Mouse (Mus musculus): ENCODE data around the gene Olfr1420. TPM values are rescaled to one million over a fixed set of nuclear protein-coding genes. Genes with fewer than 3 reads are reported as not detected.

The Olfr1420 gene
- polyA plus RNA-seq (2014; fragmentation: Illumina TruSeq; extraction: RNeasy Lipid Tissue Mini Kit (QIAGEN cat#74804); ENCODE audit: low read depth, low replicate concordance): not detected

GRCm38 (mm10) chr19:11886265-11886664, at the start of gene Olfr1420:
Olfr1420 (plus strand) TSS chr19:11886565.

DNA sequence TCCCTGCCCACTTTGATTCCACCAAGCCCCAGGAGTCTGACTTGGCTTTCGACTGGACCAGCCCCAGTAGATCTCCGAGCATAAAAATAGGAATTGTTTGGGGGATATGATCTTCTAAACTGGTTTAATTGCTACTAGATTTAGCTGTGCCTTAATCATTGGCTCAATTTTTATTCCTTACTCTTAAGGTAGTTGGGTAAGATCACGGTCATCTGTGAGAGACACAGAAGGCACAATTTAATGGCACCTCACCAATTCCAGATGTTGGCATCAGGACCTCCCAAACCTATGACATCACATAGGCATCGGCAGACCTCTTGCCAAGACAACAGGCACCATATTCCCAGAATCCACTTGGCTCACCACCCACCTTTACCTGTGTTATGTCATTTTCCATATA, 47.2 kb upstream of the Olfr1420 start, which contains the start of gene Olfr1417:
Gene Olfr1417, minus strand, starts transcription at position 101 of the 400 bp plus-strand sequence.

GRCm38 (mm10) chr19:11860966-11861365, 25.4 kb upstream of the Olfr1420 start, which contains the start of gene Olfr1418:
Olfr1418 (minus strand) TSS chr19:11861066.

GRCm38 (mm10) chr19:11875006-11875405, 11.4 kb upstream of the Olfr1420 start, which contains the start of gene Olfr1419:
Olfr1419 (minus strand) TSS chr19:11875106.

GRCm38 (mm10) chr19:11912037-11912532, 25.7 kb downstream of the Olfr1420 start, which contains the start of gene Patl1:
Patl1 (plus strand) TSS chr19:11912399.

Other genes starting within 250 kb of the Olfr1420 start
- not detected for gene Ms4a3, start 245.7 kb upstream of the Olfr1420 start, polyA plus RNA-seq (2014; fragmentation: Illumina TruSeq; extraction: RNeasy Lipid Tissue Mini Kit (QIAGEN cat#74804); ENCODE audit: low read depth, low replicate concordance)
- not detected for gene Oosp2, start 226.0 kb upstream of the Olfr1420 start, polyA plus RNA-seq (2014; fragmentation: Illumina TruSeq; extraction: RNeasy Lipid Tissue Mini Kit (QIAGEN cat#74804); ENCODE audit: low read depth, low replicate concordance)
- not detected for gene Oosp1, start 195.4 kb upstream of the Olfr1420 start, polyA plus RNA-seq (2014; fragmentation: Illumina TruSeq; extraction: RNeasy Lipid Tissue Mini Kit (QIAGEN cat#74804); ENCODE audit: low read depth, low replicate concordance)
- gene Oosp3, start 189.5 kb upstream of the Olfr1420 start, polyA plus RNA-seq (2014; fragmentation: Illumina TruSeq; extraction: RNeasy Lipid Tissue Mini Kit (QIAGEN cat#74804); ENCODE audit: low read depth, low replicate concordance): not detected
- not detected for gene Gif, start 139.0 kb upstream of the Olfr1420 start, polyA plus RNA-seq (2014; fragmentation: Illumina TruSeq; extraction: RNeasy Lipid Tissue Mini Kit (QIAGEN cat#74804); ENCODE audit: low read depth, low replicate concordance)
- gene Mrpl16, start 116.2 kb upstream of the Olfr1420 start, polyA plus RNA-seq (2014; fragmentation: Illumina TruSeq; extraction: RNeasy Lipid Tissue Mini Kit (QIAGEN cat#74804); ENCODE audit: low read depth, low replicate concordance): 100 TPM
- gene Stx3, start 67.2 kb upstream of the Olfr1420 start, polyA plus RNA-seq (2014; fragmentation: Illumina TruSeq; extraction: RNeasy Lipid Tissue Mini Kit (QIAGEN cat#74804); ENCODE audit: low read depth, low replicate concordance): 6.6 TPM
- gene Olfr1417, start 47.3 kb upstream of the Olfr1420 start, polyA plus RNA-seq (2014; fragmentation: Illumina TruSeq; extraction: RNeasy Lipid Tissue Mini Kit (QIAGEN cat#74804); ENCODE audit: low read depth, low replicate concordance): not detected
- not detected for gene Olfr1418, start 25.5 kb upstream of the Olfr1420 start, polyA plus RNA-seq (2014; fragmentation: Illumina TruSeq; extraction: RNeasy Lipid Tissue Mini Kit (QIAGEN cat#74804); ENCODE audit: low read depth, low replicate concordance)
- not detected for gene Olfr1419, start 11.5 kb upstream of the Olfr1420 start, polyA plus RNA-seq (2014; fragmentation: Illumina TruSeq; extraction: RNeasy Lipid Tissue Mini Kit (QIAGEN cat#74804); ENCODE audit: low read depth, low replicate concordance)
- gene Patl1, start 25.8 kb downstream of the Olfr1420 start, polyA plus RNA-seq (2014; fragmentation: Illumina TruSeq; extraction: RNeasy Lipid Tissue Mini Kit (QIAGEN cat#74804); ENCODE audit: low read depth, low replicate concordance): 24.4 TPM
- 73.1 TPM for gene Osbp, start 79.4 kb downstream of the Olfr1420 start, polyA plus RNA-seq (2014; fragmentation: Illumina TruSeq; extraction: RNeasy Lipid Tissue Mini Kit (QIAGEN cat#74804); ENCODE audit: low read depth, low replicate concordance)
- gene Olfr1423, start 154.8 kb downstream of the Olfr1420 start, polyA plus RNA-seq (2014; fragmentation: Illumina TruSeq; extraction: RNeasy Lipid Tissue Mini Kit (QIAGEN cat#74804); ENCODE audit: low read depth, low replicate concordance): not detected
- gene Olfr1424, start 176.1 kb downstream of the Olfr1420 start, polyA plus RNA-seq (2014; fragmentation: Illumina TruSeq; extraction: RNeasy Lipid Tissue Mini Kit (QIAGEN cat#74804); ENCODE audit: low read depth, low replicate concordance): not detected
- gene Olfr1425, start 191.2 kb downstream of the Olfr1420 start, polyA plus RNA-seq (2014; fragmentation: Illumina TruSeq; extraction: RNeasy Lipid Tissue Mini Kit (QIAGEN cat#74804); ENCODE audit: low read depth, low replicate concordance): not detected
- not detected for gene Olfr1426, start 205.4 kb downstream of the Olfr1420 start, polyA plus RNA-seq (2014; fragmentation: Illumina TruSeq; extraction: RNeasy Lipid Tissue Mini Kit (QIAGEN cat#74804); ENCODE audit: low read depth, low replicate concordance)
- not detected for gene Olfr1427, start 216.8 kb downstream of the Olfr1420 start, polyA plus RNA-seq (2014; fragmentation: Illumina TruSeq; extraction: RNeasy Lipid Tissue Mini Kit (QIAGEN cat#74804); ENCODE audit: low read depth, low replicate concordance)
- not detected for gene Olfr1428, start 229.3 kb downstream of the Olfr1420 start, polyA plus RNA-seq (2014; fragmentation: Illumina TruSeq; extraction: RNeasy Lipid Tissue Mini Kit (QIAGEN cat#74804); ENCODE audit: low read depth, low replicate concordance)
- gene Olfr76, start 236.6 kb downstream of the Olfr1420 start, polyA plus RNA-seq (2014; fragmentation: Illumina TruSeq; extraction: RNeasy Lipid Tissue Mini Kit (QIAGEN cat#74804); ENCODE audit: low read depth, low replicate concordance): not detected

Data from heart, adult 10 weeks (tissue).